Mouse (Mus musculus): ENCODE measurements at regions not wholly inside any gene's neighbourhood (a gene's known extent, or its start where the extent isn't known, plus 50 kb on each side); places are given as distances from the start of the nearest gene placed in this dataset.

DNA sequence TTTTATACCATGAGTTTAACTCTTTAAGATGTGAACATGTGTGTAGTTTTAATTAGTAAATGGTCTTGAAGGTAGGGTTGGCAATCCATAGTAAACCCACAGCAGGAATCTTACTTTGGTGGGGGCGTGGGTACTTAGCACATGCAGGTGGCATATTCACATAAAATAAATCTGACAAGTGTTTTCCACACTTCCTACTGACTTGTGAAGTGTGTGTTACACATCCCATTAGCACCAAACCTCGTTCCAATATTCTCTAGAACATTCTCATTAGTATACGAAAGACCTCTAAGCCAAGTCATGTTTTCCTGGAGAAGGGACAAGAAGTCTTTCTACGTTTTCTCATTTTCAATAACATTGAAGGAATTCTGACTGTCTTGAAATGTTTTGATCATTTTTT is 529.7 kb downstream of the Tecrl start:
- TF ChIP-seq GATA1 (IDR thresholded peaks at IDR 0.05; ENCODE audit: low read length) = no peak

DNA sequence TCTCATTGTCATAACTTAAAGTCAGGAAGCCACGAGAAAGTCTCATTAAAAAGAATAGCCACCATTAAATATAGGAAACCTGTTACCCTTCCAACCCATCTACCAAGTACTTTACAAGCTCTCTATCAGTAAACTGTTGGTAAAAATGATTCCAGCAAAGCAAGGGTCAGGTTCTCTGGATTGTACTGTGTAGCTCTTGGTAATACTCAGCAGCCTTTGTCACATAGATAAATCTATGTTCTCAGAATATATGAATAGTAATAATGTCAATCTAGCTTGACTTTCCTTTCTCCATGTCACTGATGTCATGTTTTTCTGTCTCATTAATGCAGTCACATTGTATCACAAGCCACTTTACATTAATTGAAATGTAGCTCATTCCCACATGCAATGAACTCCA is 561.8 kb downstream of the Tecrl start:
- TF ChIP-seq GATA1 (IDR thresholded peaks at IDR 0.05; ENCODE audit: low read length) = no peak
